Mouse (Mus musculus) heart, embryonic 13.5 days (tissue): ENCODE results near the gene Gm20379. TPM values are rescaled to one million over a fixed set of nuclear protein-coding genes. Genes with fewer than 3 reads are reported as not detected.

Experiments used
- ATAC-seq: fragments of 200-750 bp; cut with Nextera tagmentation; 2 replicates; pipeline ENCODE4 v1.8.0; 2017; ENCODE audit warnings: moderate TSS enrichment; ENCODE audit not compliant: insufficient number of reproducible peaks, low FRiP score, low TSS enrichment; ENCODE audit errors: extremely low read depth
- H3K27ac ChIP-seq: fragments of 300-500 bp; sonication (generic); replicated peaks from 2 replicates; pipeline ENCODE4 v1.5.1; 2015; ENCODE audit warnings: moderate library complexity, mild to moderate bottlenecking, inconsistent platforms
- H3K27me3 ChIP-seq: fragments of 300-500 bp; sonication (generic); replicated peaks from 2 replicates; pipeline ENCODE4 v1.6.1; 2015; ENCODE audit warnings: mild to moderate bottlenecking, inconsistent platforms
- H3K36me3 ChIP-seq: fragments of 300-500 bp; sonication (generic); 2 replicates; pipeline ENCODE4 v1.6.1; 2015; ENCODE audit warnings: mild to moderate bottlenecking, inconsistent platforms
- H3K4me1 ChIP-seq: fragments of 300-500 bp; sonication (generic); 2 replicates; pipeline ENCODE4 v1.6.1; 2015; ENCODE audit warnings: inconsistent platforms
- H3K4me2 ChIP-seq: fragments of 300-500 bp; sonication (generic); 2 replicates; pipeline ENCODE4 v1.6.1; 2015; ENCODE audit warnings: inconsistent platforms, mild to moderate bottlenecking, moderate library complexity
- H3K4me3 ChIP-seq: fragments of 300-500 bp; sonication (generic); 2 replicates; pipeline ENCODE4 v1.5.1; 2015; ENCODE audit warnings: moderate library complexity, mild to moderate bottlenecking, inconsistent platforms
- H3K9ac ChIP-seq: fragments of 300-500 bp; sonication (generic); 2 replicates; pipeline ENCODE4 v1.6.1; 2015; ENCODE audit warnings: inconsistent platforms, mild to moderate bottlenecking, moderate library complexity
- H3K9me3 ChIP-seq: fragments of 300-500 bp; sonication (generic); 2 replicates; pipeline ENCODE4 v1.6.1; 2016; ENCODE audit warnings: inconsistent platforms
- WGBS: fragments of 180-500 bp; shearing (Covaris S2); methylation state at CpG from one replicate; pipeline ENCODE4 v1.1.7; 2015; ENCODE audit warnings: mixed read lengths; 5-methylcytosine and 5-hydroxymethylcytosine counted together
- polyA plus RNA-seq: library from polyadenylated mRNA; unstranded; fragments of >200 nt; fragmentation: Nextera tagmentation; extraction: Ambion mirVana; gene quantifications from 2 replicates; pipeline ENCODE4 v1.2.1, GENCODE M21; 2015

Gm20379 gene
- polyA plus RNA-seq, 1 experiment from 2014 or later, result 0.60 TPM

GRCm38 (mm10) chr13:92301754-92302153 is 4.0 kb upstream of the Gm20379 start:
- H3K4me3 ChIP-seq, result no peak overlapping the region
- no peak for ATAC-seq
- H3K4me1 ChIP-seq, result peaks cover 17% of the 10 kb centered on the region
- H3K4me2 ChIP-seq, result no peak overlapping the region
- H3K9me3 ChIP-seq, result no peaks in the 10 kb centered on the region
- no peaks in the 10 kb centered on the region for H3K27me3 ChIP-seq
- peaks cover 35% of the 10 kb centered on the region for H3K36me3 ChIP-seq
- no peak overlapping the region for H3K27ac ChIP-seq
- WGBS, result 87% methylated on average over 4 of the region's 4 CpGs
- no peak overlapping the region for H3K9ac ChIP-seq

GRCm38 (mm10) chr13:92302466-92302865 is 3.3 kb upstream of the Gm20379 start:
- Histone ChIP-seq H3K27ac (no peak overlapping the region), H3K4me1 (peaks cover 17% of the 10 kb centered on the region), H3K4me2 (no peak overlapping the region), H3K27me3 (no peaks in the 10 kb centered on the region), H3K9ac (no peak overlapping the region), H3K4me3 (no peak overlapping the region), H3K9me3 (no peaks in the 10 kb centered on the region), H3K36me3 (peaks cover 29% of the 10 kb centered on the region)
- no peak for ATAC-seq
- WGBS, result 89% methylated on average over 4 of the region's 4 CpGs

GRCm38 (mm10) chr13:92303062-92303948 is 2.5 kb upstream of the Gm20379 start:
- Histone ChIP-seq H3K27me3 (no peaks in the 10 kb centered on the region), H3K27ac (no peak overlapping the region), H3K4me3 (no peak overlapping the region), H3K9me3 (no peaks in the 10 kb centered on the region), H3K4me2 (no peak overlapping the region), H3K4me1 (peaks cover 17% of the 10 kb centered on the region), H3K9ac (no peak overlapping the region), H3K36me3 (peaks cover 33% of the 10 kb centered on the region)
- ATAC-seq, result no peak
- WGBS, result 84% methylated on average over 8 of the region's 8 CpGs

GRCm38 (mm10) chr13:92304291-92304690 is 1.5 kb upstream of the Gm20379 start:
- H3K4me2 ChIP-seq, result no peak overlapping the region
- H3K36me3 ChIP-seq, result peaks cover 42% of the 10 kb centered on the region
- no peak overlapping the region for H3K27ac ChIP-seq
- H3K27me3 ChIP-seq, result no peaks in the 10 kb centered on the region
- peaks cover 14% of the 10 kb centered on the region for H3K4me1 ChIP-seq
- no peak for ATAC-seq
- 90% methylated on average over 5 of the region's 5 CpGs for WGBS
- H3K4me3 ChIP-seq, result no peak overlapping the region
- no peaks in the 10 kb centered on the region for H3K9me3 ChIP-seq
- no peak overlapping the region for H3K9ac ChIP-seq

- H3K9me3 ChIP-seq, result no peaks in the 10 kb centered on the region
- no peaks in the 10 kb centered on the region for H3K4me1 ChIP-seq
- ATAC-seq, result no peak
- H3K27ac ChIP-seq, result no peak overlapping the region
- peaks cover 28% of the 10 kb centered on the region for H3K36me3 ChIP-seq
- no peak overlapping the region for H3K4me2 ChIP-seq
- 88% methylated on average over 5 of the region's 5 CpGs for WGBS
- no peak overlapping the region for H3K9ac ChIP-seq
- H3K4me3 ChIP-seq, result no peak overlapping the region
- no peaks in the 10 kb centered on the region for H3K27me3 ChIP-seq
These were observed 8.8 kb downstream of the Gm20379 start for GRCm38 (mm10) chr13:92314613-92315012.

GRCm38 (mm10) chr13:92320770-92321169 is 15.0 kb downstream of the Gm20379 start:
- WGBS, result 80% methylated on average over 5 of the region's 5 CpGs
- H3K4me2 ChIP-seq, result no peak overlapping the region
- H3K9ac ChIP-seq, result no peak overlapping the region
- H3K4me1 ChIP-seq, result 0 out of 2 replicates have a peak, but pooled peaks cover 3% of the 10 kb centered on the region
- H3K9me3 ChIP-seq, result no peaks in the 10 kb centered on the region
- no peaks in the 10 kb centered on the region for H3K27me3 ChIP-seq
- no peak for ATAC-seq
- H3K36me3 ChIP-seq, result peaks cover 25% of the 10 kb centered on the region
- no peak overlapping the region for H3K27ac ChIP-seq
- no peak overlapping the region for H3K4me3 ChIP-seq

- Histone ChIP-seq H3K27me3 (no peaks in the 10 kb centered on the region), H3K9me3 (no peaks in the 10 kb centered on the region), H3K4me1 (0 out of 2 replicates have a peak, but pooled peaks cover 7% of the 10 kb centered on the region), H3K4me2 (no peak overlapping the region), H3K27ac (no peak overlapping the region), H3K4me3 (no peak overlapping the region), H3K36me3 (peaks cover 15% of the 10 kb centered on the region), H3K9ac (no peak overlapping the region)
- no peak for ATAC-seq
- 52% methylated on average over 5 of the region's 5 CpGs for WGBS
These were observed 20.2 kb downstream of the Gm20379 start for GRCm38 (mm10) chr13:92326030-92326429.

GRCm38 (mm10) chr13:92328000-92328399 is 22.2 kb downstream of the Gm20379 start:
- 51% methylated on average over 2 of the region's 2 CpGs for WGBS
- ATAC-seq, result no peak
- Histone ChIP-seq H3K36me3 (peaks cover 15% of the 10 kb centered on the region; the same call in 1 of the 2 replicates), H3K9ac (no peak overlapping the region), H3K27me3 (no peaks in the 10 kb centered on the region), H3K4me1 (0 out of 2 replicates have a peak, but pooled peaks cover 7% of the 10 kb centered on the region), H3K4me3 (no peak overlapping the region), H3K9me3 (no peaks in the 10 kb centered on the region), H3K4me2 (no peak overlapping the region), H3K27ac (no peak overlapping the region)

GRCm38 (mm10) chr13:92330621-92331020 is 24.8 kb downstream of the Gm20379 start:
- WGBS, result 92% methylated on average over 3 of the region's 3 CpGs

GRCm38 (mm10) chr13:92332103-92332879 is 26.5 kb downstream of the Gm20379 start:
- ATAC-seq, result no peak
- Histone ChIP-seq H3K4me1 (no peaks in the 10 kb centered on the region), H3K27me3 (no peaks in the 10 kb centered on the region), H3K27ac (no peak overlapping the region), H3K9ac (no peak overlapping the region), H3K4me2 (no peak overlapping the region), H3K4me3 (no peak overlapping the region), H3K36me3 (peaks cover 17% of the 10 kb centered on the region), H3K9me3 (no peaks in the 10 kb centered on the region)
- 88% methylated on average over 15 of the region's 15 CpGs for WGBS

More at GRCm38 (mm10) chr13:92330621-92331020, 24.8 kb downstream of the Gm20379 start:
- 0 out of 2 replicates have a peak, but pooled peaks cover 6% of the 10 kb centered on the region for H3K4me1 ChIP-seq
- H3K9me3 ChIP-seq, result no peaks in the 10 kb centered on the region
- H3K36me3 ChIP-seq, result peaks cover 15% of the 10 kb centered on the region; the same call in 1 of the 2 replicates
- H3K27me3 ChIP-seq, result no peaks in the 10 kb centered on the region
- H3K9ac ChIP-seq, result no peak overlapping the region
- H3K4me2 ChIP-seq, result no peak overlapping the region
- ATAC-seq, result no peak
- H3K4me3 ChIP-seq, result no peak overlapping the region
- no peak overlapping the region for H3K27ac ChIP-seq

- 85% methylated on average over 1 of the region's 1 CpGs for WGBS
- ATAC-seq, result no peak
- no peak overlapping the region for H3K4me2 ChIP-seq
These were observed 31.1 kb downstream of the Gm20379 start for GRCm38 (mm10) chr13:92336857-92337256.

More at GRCm38 (mm10) chr13:92336857-92337256, 31.1 kb downstream of the Gm20379 start:
- Histone ChIP-seq H3K36me3 (peaks cover 28% of the 10 kb centered on the region), H3K4me1 (0 out of 2 replicates have a peak, but pooled peaks cover 3% of the 10 kb centered on the region), H3K9ac (no peak overlapping the region), H3K27me3 (no peaks in the 10 kb centered on the region), H3K4me3 (no peak overlapping the region), H3K9me3 (no peaks in the 10 kb centered on the region), H3K27ac (no peak overlapping the region)
